Mouse (Mus musculus) liver, embryonic 15.5 days (tissue): ENCODE measurements at regions not wholly inside any gene's neighbourhood (a gene's known extent, or its start where the extent isn't known, plus 50 kb on each side); places are given as distances from the start of the nearest gene placed in this dataset.
A peak's percentile ranks its signal among the peaks of the same experiment; 100 is the strongest.

ENCODE experiments used
- ATAC-seq: fragments of 200-750 bp; cut with Nextera tagmentation; 2 replicates; pipeline ENCODE4 v1.8.0; 2017; ENCODE audit warnings: moderate number of reproducible peaks, mild to moderate bottlenecking, moderate library complexity; ENCODE audit not compliant: insufficient read depth
- H3K27ac ChIP-seq: fragments of 300-500 bp; sonication (generic); replicated peaks from 2 replicates; pipeline ENCODE4 v1.5.1; 2015; ENCODE audit warnings: mild to moderate bottlenecking, inconsistent platforms
- H3K27me3 ChIP-seq: fragments of 300-500 bp; sonication (generic); 2 replicates; pipeline ENCODE4 v1.6.1; 2015; ENCODE audit warnings: mild to moderate bottlenecking, inconsistent platforms
- H3K36me3 ChIP-seq: fragments of 300-500 bp; sonication (generic); replicated peaks from 2 replicates; pipeline ENCODE4 v1.6.1; 2015; ENCODE audit warnings: moderate library complexity, mild to moderate bottlenecking, inconsistent platforms
- H3K4me1 ChIP-seq: fragments of 300-500 bp; sonication (generic); replicated peaks from 2 replicates; pipeline ENCODE4 v1.6.1; 2015; ENCODE audit warnings: inconsistent platforms
- H3K4me2 ChIP-seq: fragments of 300-500 bp; sonication (generic); 2 replicates; pipeline ENCODE4 v1.6.1; 2015; ENCODE audit warnings: moderate library complexity, mild to moderate bottlenecking, inconsistent platforms
- H3K4me3 ChIP-seq: fragments of 300-500 bp; sonication (generic); replicated peaks from 2 replicates; pipeline ENCODE4 v1.5.1; 2015; ENCODE audit warnings: mild to moderate bottlenecking, inconsistent platforms
- H3K9ac ChIP-seq: fragments of 300-500 bp; sonication (generic); 2 replicates; pipeline ENCODE4 v1.6.1; 2015; ENCODE audit warnings: moderate library complexity, mild to moderate bottlenecking, inconsistent platforms
- H3K9me3 ChIP-seq: fragments of 300-500 bp; sonication (generic); replicated peaks from 2 replicates; pipeline ENCODE4 v1.6.1; 2016; ENCODE audit warnings: inconsistent platforms
- WGBS: fragments of 180-500 bp; shearing (Covaris S2); methylation state at CpG from one replicate; pipeline ENCODE4 v1.1.7; 2015; ENCODE audit warnings: mixed read lengths; ENCODE audit not compliant: insufficient replicate concordance; 5-methylcytosine and 5-hydroxymethylcytosine counted together

GRCm38 (mm10) chr3:38207867-38208266 lies 276.8 kb downstream of the Ankrd50 start:
- no peaks in the 10 kb centered on the region for H3K9me3 ChIP-seq
- H3K27ac ChIP-seq, result no peak overlapping the region
- no peak overlapping the region for H3K4me3 ChIP-seq
- H3K4me1 ChIP-seq, result no peaks in the 10 kb centered on the region
- H3K27me3 ChIP-seq, result no peaks in the 10 kb centered on the region
- H3K36me3 ChIP-seq, result no peaks in the 10 kb centered on the region
- no peak overlapping the region for H3K4me2 ChIP-seq
- no peak overlapping the region for H3K9ac ChIP-seq
- ATAC-seq, result no peak
- 55% methylated on average over 1 of the region's 1 CpGs for WGBS

GRCm38 (mm10) chr3:38201861-38202656 lies 282.6 kb downstream of the Ankrd50 start:
- 30% methylated on average over 10 of the region's 10 CpGs for WGBS
- Histone ChIP-seq H3K9me3 (no peaks in the 10 kb centered on the region), H3K4me2 (peak overlapping the region; percentile 30; the same call in 1 of the 2 replicates), H3K36me3 (no peaks in the 10 kb centered on the region), H3K27ac (no peak overlapping the region), H3K9ac (no peak overlapping the region), H3K27me3 (no peaks in the 10 kb centered on the region), H3K4me3 (peak overlapping the region; percentile 23), H3K4me1 (no peaks in the 10 kb centered on the region)
- ATAC-seq, result no peak

- no peaks in the 10 kb centered on the region for H3K9me3 ChIP-seq
- no peaks in the 10 kb centered on the region for H3K36me3 ChIP-seq
- no peak for ATAC-seq
- no peak overlapping the region for H3K4me2 ChIP-seq
- no peaks in the 10 kb centered on the region for H3K4me1 ChIP-seq
- WGBS, result 58% methylated on average over 4 of the region's 4 CpGs
- H3K27ac ChIP-seq, result no peak overlapping the region
- H3K9ac ChIP-seq, result no peak overlapping the region
- no peak overlapping the region for H3K4me3 ChIP-seq
- H3K27me3 ChIP-seq, result no peaks in the 10 kb centered on the region
These were observed 290.6 kb downstream of the Ankrd50 start for GRCm38 (mm10) chr3:38194001-38194400.

GRCm38 (mm10) chr3:38187406-38187896 lies 297.2 kb downstream of the Ankrd50 start:
- H3K9ac ChIP-seq, result no peak overlapping the region
- no peak overlapping the region for H3K4me2 ChIP-seq
- no peaks in the 10 kb centered on the region for H3K27me3 ChIP-seq
- no peaks in the 10 kb centered on the region for H3K4me1 ChIP-seq
- H3K4me3 ChIP-seq, result no peak overlapping the region
- H3K27ac ChIP-seq, result no peak overlapping the region
- no peaks in the 10 kb centered on the region for H3K36me3 ChIP-seq
- WGBS, result 68% methylated on average over 3 of the region's 3 CpGs
- ATAC-seq, result no peak
- H3K9me3 ChIP-seq, result no peaks in the 10 kb centered on the region

GRCm38 (mm10) chr3:38186503-38186902 lies 298.1 kb downstream of the Ankrd50 start:
- H3K4me3 ChIP-seq, result no peak overlapping the region
- no peaks in the 10 kb centered on the region for H3K27me3 ChIP-seq
- H3K36me3 ChIP-seq, result no peaks in the 10 kb centered on the region
- H3K9ac ChIP-seq, result no peak overlapping the region
- no peak overlapping the region for H3K4me2 ChIP-seq
- no peak overlapping the region for H3K27ac ChIP-seq
- H3K4me1 ChIP-seq, result no peaks in the 10 kb centered on the region
- ATAC-seq, result peak; percentile 62
- WGBS, result 20% methylated on average over 1 of the region's 1 CpGs
- no peaks in the 10 kb centered on the region for H3K9me3 ChIP-seq

GRCm38 (mm10) chr3:38178295-38178694 lies 306.3 kb downstream of the Ankrd50 start:
- Histone ChIP-seq H3K4me3 (no peak overlapping the region), H3K4me2 (no peak overlapping the region), H3K4me1 (no peaks in the 10 kb centered on the region), H3K27me3 (no peaks in the 10 kb centered on the region), H3K36me3 (no peaks in the 10 kb centered on the region), H3K9me3 (no peaks in the 10 kb centered on the region), H3K27ac (no peak overlapping the region), H3K9ac (no peak overlapping the region)
- no peak for ATAC-seq

GRCm38 (mm10) chr3:38175946-38176345 lies 308.7 kb downstream of the Ankrd50 start:
- Histone ChIP-seq H3K9ac (no peak overlapping the region), H3K4me3 (no peak overlapping the region), H3K27ac (no peak overlapping the region), H3K4me1 (no peaks in the 10 kb centered on the region), H3K27me3 (no peaks in the 10 kb centered on the region), H3K9me3 (no peaks in the 10 kb centered on the region), H3K4me2 (no peak overlapping the region), H3K36me3 (no peaks in the 10 kb centered on the region)
- no peak for ATAC-seq
- 79% methylated on average over 12 of the region's 12 CpGs for WGBS

GRCm38 (mm10) chr3:38174735-38175280 lies 309.8 kb downstream of the Ankrd50 start:
- H3K27ac ChIP-seq, result no peak overlapping the region
- 30% methylated on average over 8 of the region's 8 CpGs for WGBS
- H3K9ac ChIP-seq, result no peak overlapping the region
- no peak for ATAC-seq
- no peaks in the 10 kb centered on the region for H3K4me1 ChIP-seq
- no peaks in the 10 kb centered on the region for H3K27me3 ChIP-seq
- no peaks in the 10 kb centered on the region for H3K36me3 ChIP-seq
- H3K4me2 ChIP-seq, result no peak overlapping the region
- no peaks in the 10 kb centered on the region for H3K9me3 ChIP-seq
- H3K4me3 ChIP-seq, result no peak overlapping the region

- H3K27me3 ChIP-seq, result no peaks in the 10 kb centered on the region
- ATAC-seq, result no peak
These were observed 332.2 kb downstream of the Ankrd50 start for GRCm38 (mm10) chr3:38152408-38152807.

GRCm38 (mm10) chr3:38151821-38152220 lies 332.8 kb downstream of the Ankrd50 start:
- Histone ChIP-seq H3K27ac (no peak overlapping the region), H3K36me3 (no peaks in the 10 kb centered on the region), H3K9me3 (no peaks in the 10 kb centered on the region), H3K27me3 (no peaks in the 10 kb centered on the region), H3K4me2 (no peak overlapping the region), H3K4me3 (no peak overlapping the region), H3K9ac (no peak overlapping the region), H3K4me1 (no peaks in the 10 kb centered on the region)
- ATAC-seq, result no peak
- WGBS, result 47% methylated on average over 6 of the region's 6 CpGs

More at GRCm38 (mm10) chr3:38152408-38152807, 332.2 kb downstream of the Ankrd50 start:
- Histone ChIP-seq H3K4me1 (no peaks in the 10 kb centered on the region), H3K9ac (no peak overlapping the region), H3K9me3 (no peaks in the 10 kb centered on the region), H3K4me3 (no peak overlapping the region), H3K36me3 (no peaks in the 10 kb centered on the region), H3K4me2 (no peak overlapping the region), H3K27ac (no peak overlapping the region)
- WGBS, result 70% methylated on average over 1 of the region's 1 CpGs

- H3K27me3 ChIP-seq, result no peaks in the 10 kb centered on the region
- H3K4me2 ChIP-seq, result no peak overlapping the region
- no peak overlapping the region for H3K9ac ChIP-seq
- no peak overlapping the region for H3K4me3 ChIP-seq
- no peak overlapping the region for H3K27ac ChIP-seq
- no peaks in the 10 kb centered on the region for H3K36me3 ChIP-seq
- WGBS, result 50% methylated on average over 2 of the region's 2 CpGs
- ATAC-seq, result no peak
- no peaks in the 10 kb centered on the region; the same call in 1 of the 2 replicates for H3K4me1 ChIP-seq
- H3K9me3 ChIP-seq, result no peaks in the 10 kb centered on the region
These were observed 338.0 kb downstream of the Ankrd50 start for GRCm38 (mm10) chr3:38146663-38147062.
